Mouse (Mus musculus): Measurements from ENCODE around the gene Gucd1.

- no peak for TF ChIP-seq CTCF (IDR thresholded peaks at IDR 0.05; ENCODE audit: borderline replicate concordance, insufficient read depth, low read length)
- TF ChIP-seq POLR2A (IDR thresholded peaks at IDR 0.05; ENCODE audit: low read depth, low read length), result no peak
Measured at GRCm38 (mm10) chr10:75445030-75445429, 72.7 kb downstream of the Gucd1 start.
